In genomic region chr9:65606321-65607109, GRCm38 (mm10) we compare ENCODE assay signal across 9 mouse cellular contexts. TPM values are rescaled to one million over a fixed set of nuclear protein-coding genes. Genes with fewer than 3 reads are reported as not detected.
A peak's percentile ranks its signal among the peaks of the same experiment; 100 is the strongest.
DNase-seq lines count a peak whose midpoint lies in the region; ATAC-seq lines count a peak whose summit lies in the region.
"Had no signal": no experiment of that assay in that cellular context is flagged by ENCODE, and none has a peak within 500 bp of the region (broad histone marks: within the 10 kb centered on the region; RNA-seq: fewer than 3 reads in every experiment).

No protein-coding gene starts in this region.

- H3K27me3 ChIP-seq in heart, embryonic 10.5 days (ENCODE audit: insufficient read depth, poor library complexity, severe bottlenecking), result no peaks in the 10 kb centered on the region
- H3K27me3 ChIP-seq in midbrain, embryonic 11.5 days (ENCODE audit: control insufficient read depth, insufficient read depth, low read length), result no peaks in the 10 kb centered on the region; the same call in 1 of the 2 replicates
- H3K27me3 ChIP-seq in midbrain, embryonic 14.5 days (ENCODE audit: control insufficient read depth, insufficient read depth, low read length), result no peaks in the 10 kb centered on the region
- no peaks in the 10 kb centered on the region for H3K27me3 ChIP-seq in embryonic facial prominence, embryonic 11.5 days (ENCODE audit: control insufficient read depth, insufficient read depth, low read length)
- no peaks in the 10 kb centered on the region for H3K27me3 ChIP-seq in stomach, embryonic 16.5 days (ENCODE audit: control insufficient read depth, insufficient read depth, low read length)
- 0 out of 2 replicates have a peak, but pooled peaks cover 15% of the 10 kb centered on the region for H3K27me3 ChIP-seq in liver, embryonic 12.5 days (replicated peaks)

- no peaks in the 10 kb centered on the region for H3K36me3 ChIP-seq in heart, embryonic 10.5 days
- H3K36me3 ChIP-seq in midbrain, embryonic 11.5 days (ENCODE audit: control insufficient read depth, insufficient read depth, low read length), result no peaks in the 10 kb centered on the region
- H3K36me3 ChIP-seq in midbrain, embryonic 14.5 days (ENCODE audit: control insufficient read depth, insufficient read depth, low read length), result no peaks in the 10 kb centered on the region
- H3K36me3 ChIP-seq in embryonic facial prominence, embryonic 11.5 days (replicated peaks; ENCODE audit: control insufficient read depth, insufficient read depth, low read depth, low read length), result no peaks in the 10 kb centered on the region
- no peaks in the 10 kb centered on the region for H3K36me3 ChIP-seq in stomach, embryonic 16.5 days (ENCODE audit: control insufficient read depth, insufficient read depth, low read length)
- no peaks in the 10 kb centered on the region for H3K36me3 ChIP-seq in liver, embryonic 12.5 days

- no peak for DNase-seq in heart, embryonic 10.5 days (ENCODE audit: low spot score)
- DNase-seq in heart, postnatal 14 days, result no peak
- DNase-seq in midbrain, embryonic 11.5 days (ENCODE audit: low spot score, missing footprints), result no peak
- no peak for DNase-seq in midbrain, embryonic 14.5 days
- no peak for DNase-seq in embryonic facial prominence, embryonic 11.5 days (ENCODE audit: low spot score)
- no peak for DNase-seq in thymus, postnatal 25 days

- H3K9me3 ChIP-seq in heart, embryonic 10.5 days, result no peaks in the 10 kb centered on the region
- H3K9me3 ChIP-seq in midbrain, embryonic 11.5 days (ENCODE audit: control insufficient read depth, low read length), result no peaks in the 10 kb centered on the region
- H3K9me3 ChIP-seq in midbrain, embryonic 14.5 days (ENCODE audit: control insufficient read depth, low read length), result no peaks in the 10 kb centered on the region
- no peaks in the 10 kb centered on the region for H3K9me3 ChIP-seq in embryonic facial prominence, embryonic 11.5 days (replicated peaks; ENCODE audit: control insufficient read depth, low read length)
- no peaks in the 10 kb centered on the region for H3K9me3 ChIP-seq in stomach, embryonic 16.5 days (replicated peaks; ENCODE audit: control insufficient read depth, low read length)
- H3K9me3 ChIP-seq in liver, embryonic 12.5 days (replicated peaks), result no peaks in the 10 kb centered on the region

- no peak for ATAC-seq in midbrain, embryonic 11.5 days (ENCODE audit: low FRiP score)
- ATAC-seq in midbrain, embryonic 14.5 days (ENCODE audit: low FRiP score, low TSS enrichment), result no peak
- no peak for ATAC-seq in embryonic facial prominence, embryonic 11.5 days (replicated peaks; ENCODE audit: insufficient number of reproducible peaks, low FRiP score, low TSS enrichment, low read depth)
- ATAC-seq in stomach, embryonic 16.5 days (ENCODE audit: insufficient read depth, low FRiP score), result peak; percentile 84; the same call in 1 of the 2 replicates
- ATAC-seq in liver, embryonic 12.5 days, result no peak

- peak overlapping the region; percentile 3; the same call in 1 of the 2 replicates for H3K9ac ChIP-seq in midbrain, embryonic 11.5 days (ENCODE audit: low read length)
- no peak overlapping the region for H3K9ac ChIP-seq in midbrain, embryonic 14.5 days (replicated peaks; ENCODE audit: low read length)
- peak overlapping the region; percentile 2; the same call in 1 of the 2 replicates for H3K9ac ChIP-seq in embryonic facial prominence, embryonic 11.5 days (replicated peaks; ENCODE audit: low read length)
- H3K9ac ChIP-seq in stomach, embryonic 16.5 days (ENCODE audit: low read length), result peak overlapping the region; percentile 36
- no peak overlapping the region for H3K9ac ChIP-seq in liver, embryonic 12.5 days

- no peak overlapping the region for H3K4me2 ChIP-seq in midbrain, embryonic 11.5 days
- no peak overlapping the region for H3K4me2 ChIP-seq in midbrain, embryonic 14.5 days (ENCODE audit: low read length)
- H3K4me2 ChIP-seq in embryonic facial prominence, embryonic 11.5 days (ENCODE audit: low read depth, low read length), result no peak overlapping the region
- H3K4me2 ChIP-seq in stomach, embryonic 16.5 days (ENCODE audit: low read depth, low read length), result no peak overlapping the region
- H3K4me2 ChIP-seq in liver, embryonic 12.5 days, result no peak overlapping the region

- H3K27ac ChIP-seq in heart, embryonic 10.5 days, result peak overlapping the region; percentile 76
- no peak overlapping the region for H3K27ac ChIP-seq in midbrain, embryonic 11.5 days (ENCODE audit: low read depth, low read length)
- no peak overlapping the region for H3K27ac ChIP-seq in midbrain, embryonic 14.5 days (replicated peaks; ENCODE audit: low read depth, low read length)
- no peak overlapping the region for H3K27ac ChIP-seq in embryonic facial prominence, embryonic 11.5 days (replicated peaks; ENCODE audit: low read depth, low read length)
- H3K27ac ChIP-seq in stomach, embryonic 16.5 days (ENCODE audit: low read length), result peak overlapping the region; percentile 73
- H3K27ac ChIP-seq in liver, embryonic 12.5 days, result no peak overlapping the region
- H3K27ac ChIP-seq: layer of hippocampus, adult 2 months had no signal

- 29% methylated on average over 9 of the region's 9 CpGs for WGBS in heart, embryonic 10.5 days
- WGBS in midbrain, embryonic 11.5 days, result 25% methylated on average over 9 of the region's 9 CpGs
- 37% methylated on average over 9 of the region's 9 CpGs for WGBS in midbrain, embryonic 14.5 days
- WGBS in embryonic facial prominence, embryonic 11.5 days, result 34% methylated on average over 9 of the region's 9 CpGs
- WGBS in stomach, embryonic 16.5 days, result 43% methylated on average over 9 of the region's 9 CpGs
- 50% methylated on average over 9 of the region's 9 CpGs for WGBS in liver, embryonic 12.5 days (ENCODE audit: insufficient replicate concordance)

- H3K4me3 ChIP-seq in heart, embryonic 10.5 days, result no peak overlapping the region; the same call in 1 of the 2 replicates
- H3K4me3 ChIP-seq in midbrain, embryonic 11.5 days (ENCODE audit: low read depth, low read length), result no peak overlapping the region
- no peak overlapping the region for H3K4me3 ChIP-seq in midbrain, embryonic 14.5 days (replicated peaks; ENCODE audit: low read depth, low read length)
- H3K4me3 ChIP-seq in embryonic facial prominence, embryonic 11.5 days (ENCODE audit: low read depth, low read length), result no peak overlapping the region
- H3K4me3 ChIP-seq in stomach, embryonic 16.5 days (replicated peaks; ENCODE audit: low read length), result no peak overlapping the region
- no peak overlapping the region for H3K4me3 ChIP-seq in liver, embryonic 12.5 days
- H3K4me3 ChIP-seq: layer of hippocampus, adult 2 months had no signal

- H3K4me1 ChIP-seq in heart, embryonic 10.5 days, result peaks cover 23% of the 10 kb centered on the region
- H3K4me1 ChIP-seq in midbrain, embryonic 11.5 days (ENCODE audit: control insufficient read depth, insufficient read depth, low read length), result 0 out of 2 replicates have a peak, but pooled peaks cover 2% of the 10 kb centered on the region
- H3K4me1 ChIP-seq in midbrain, embryonic 14.5 days (ENCODE audit: control insufficient read depth, insufficient read depth, low read length), result no peaks in the 10 kb centered on the region
- no peaks in the 10 kb centered on the region for H3K4me1 ChIP-seq in embryonic facial prominence, embryonic 11.5 days (ENCODE audit: control insufficient read depth, insufficient read depth, low read length)
- H3K4me1 ChIP-seq in stomach, embryonic 16.5 days (ENCODE audit: control insufficient read depth, insufficient read depth, low read length), result no peaks in the 10 kb centered on the region
- H3K4me1 ChIP-seq in liver, embryonic 12.5 days, result 0 out of 2 replicates have a peak, but pooled peaks cover 7% of the 10 kb centered on the region

- intact Hi-C loops in heart, postnatal 14 days (cut with DNase I), result loop anchor here (2.0 to 5.0 kb wide), 2 partner anchors 222 to 246 kb away; no protein-coding TSS in a partner anchor

RNA-seq across cellular contexts. Expression of gene Pif1, which starts 19.6 kb away (rescaled TPM):
- polyA plus RNA-seq in heart, embryonic 10.5 days (2016; fragmentation: Nextera tagmentation; extraction: Ambion mirVana), result 16.7 and 17.7 TPM in 2 replicates
- total RNA-seq in heart, postnatal 14 days (2021), result 1 to 10 TPM in 1 of 2 experiments, under 1 TPM in 1; 0.79 to 1.3 TPM
- 12.0 and 13.6 TPM in 2 replicates for polyA plus RNA-seq in midbrain, embryonic 11.5 days (2014; fragmentation: Nextera tagmentation; extraction: Ambion mirVana)
- polyA plus RNA-seq in midbrain, embryonic 14.5 days (2014; fragmentation: Nextera tagmentation; extraction: Ambion mirVana), result 1.5 and 2.6 TPM in 2 replicates
- 9.7 and 10.4 TPM in 2 replicates for polyA plus RNA-seq in embryonic facial prominence, embryonic 11.5 days (2014; fragmentation: Nextera tagmentation; extraction: Ambion mirVana)
- polyA plus RNA-seq in stomach, embryonic 16.5 days (2015; fragmentation: Nextera tagmentation; extraction: Ambion mirVana), result 12.2 and 12.7 TPM in 2 replicates
- 16.1 and 17.4 TPM in 2 replicates for polyA plus RNA-seq in liver, embryonic 12.5 days (2016; fragmentation: Nextera tagmentation; extraction: Ambion mirVana)

RNA-seq across cellular contexts. Expression of gene Rbpms2, which starts 22.9 kb away (rescaled TPM):
- 117 and 179 TPM in 2 replicates for polyA plus RNA-seq in heart, embryonic 10.5 days (2016; fragmentation: Nextera tagmentation; extraction: Ambion mirVana)
- 10 to 100 TPM; 39.1 to 40.7 TPM for total RNA-seq in heart, postnatal 14 days (2021)
- 19.7 and 24.0 TPM in 2 replicates for polyA plus RNA-seq in midbrain, embryonic 11.5 days (2014; fragmentation: Nextera tagmentation; extraction: Ambion mirVana)
- polyA plus RNA-seq in midbrain, embryonic 14.5 days (2014; fragmentation: Nextera tagmentation; extraction: Ambion mirVana), result 2.4 and 3.5 TPM in 2 replicates
- polyA plus RNA-seq in embryonic facial prominence, embryonic 11.5 days (2014; fragmentation: Nextera tagmentation; extraction: Ambion mirVana), result 20.4 and 25.8 TPM in 2 replicates
- polyA plus RNA-seq in stomach, embryonic 16.5 days (2015; fragmentation: Nextera tagmentation; extraction: Ambion mirVana), result 20.4 and 22.9 TPM in 2 replicates
- polyA plus RNA-seq in liver, embryonic 12.5 days (2016; fragmentation: Nextera tagmentation; extraction: Ambion mirVana), result 19.2 and 19.3 TPM in 2 replicates

RNA-seq across cellular contexts. Expression of gene Plekho2, which starts 26.7 kb away (rescaled TPM):
- 12.8 and 14.2 TPM in 2 replicates for polyA plus RNA-seq in heart, embryonic 10.5 days (2016; fragmentation: Nextera tagmentation; extraction: Ambion mirVana)
- 10 to 100 TPM; 14.6 TPM for total RNA-seq in heart, postnatal 14 days (2021)
- polyA plus RNA-seq in midbrain, embryonic 11.5 days (2014; fragmentation: Nextera tagmentation; extraction: Ambion mirVana), result 8.2 and 9.0 TPM in 2 replicates
- 2.9 and 4.6 TPM in 2 replicates for polyA plus RNA-seq in midbrain, embryonic 14.5 days (2014; fragmentation: Nextera tagmentation; extraction: Ambion mirVana)
- polyA plus RNA-seq in embryonic facial prominence, embryonic 11.5 days (2014; fragmentation: Nextera tagmentation; extraction: Ambion mirVana), result 10.6 and 11.2 TPM in 2 replicates
- 21.4 and 23.0 TPM in 2 replicates for polyA plus RNA-seq in stomach, embryonic 16.5 days (2015; fragmentation: Nextera tagmentation; extraction: Ambion mirVana)
- 37.2 and 39.1 TPM in 2 replicates for polyA plus RNA-seq in liver, embryonic 12.5 days (2016; fragmentation: Nextera tagmentation; extraction: Ambion mirVana)

Comparison
In these comparisons a context has a peak if more than half of its experiments do, and no peak if none do; other contexts are left out.
1. H3K9ac ChIP-seq: peak in midbrain, embryonic 11.5 days (single experiment), embryonic facial prominence, embryonic 11.5 days (single experiment) and stomach, embryonic 16.5 days (single experiment); none in midbrain, embryonic 14.5 days (single experiment) and liver, embryonic 12.5 days (single experiment).
2. H3K27ac ChIP-seq: peak in heart, embryonic 10.5 days (single experiment) and stomach, embryonic 16.5 days (single experiment); none in midbrain, embryonic 11.5 days (single experiment), midbrain, embryonic 14.5 days (single experiment), embryonic facial prominence, embryonic 11.5 days (single experiment) and liver, embryonic 12.5 days (single experiment).